Mouse (Mus musculus): ENCODE measurements around the gene Polr2i.
"Not testable (repeated sequence)": the region's sequence is repeated elsewhere in the genome, so short reads cannot be mapped to it uniquely, and the experiment has no call there.

The Polr2i gene

GRCm38 (mm10) chr7:30231669-30232454, at the start of gene Polr2i, which contains the start of gene Tbcb:
Gene Polr2i (plus strand): TSS chr7:30231948.
Gene Tbcb (minus strand): TSS chr7:30232272.
- no peaks in the 10 kb centered on the region for H3K27me3 ChIP-seq (ENCODE audit: control insufficient read depth, insufficient read depth, low read length, poor library complexity, severe bottlenecking)
- DNase-seq (ENCODE audit: low read depth, low spot score): peak; percentile 97
- H3K36me3 ChIP-seq (ENCODE audit: control insufficient read depth, insufficient read depth, low read length, poor library complexity, severe bottlenecking): no peaks in the 10 kb centered on the region

- H3K36me3 ChIP-seq (ENCODE audit: control insufficient read depth, insufficient read depth, low read length, poor library complexity, severe bottlenecking); H3K27me3 ChIP-seq (ENCODE audit: control insufficient read depth, insufficient read depth, low read length, poor library complexity, severe bottlenecking); DNase-seq (ENCODE audit: low read depth, low spot score): not testable (repeated sequence)
These were observed 48.6 kb upstream of the Polr2i start for GRCm38 (mm10) chr7:30183189-30183588.

GRCm38 (mm10) chr7:30183879-30184289, 47.9 kb upstream of the Polr2i start, which contains the start of gene Cox7a1:
Gene Cox7a1 (plus strand): TSS chr7:30184144.
- Histone ChIP-seq H3K27me3 (ENCODE audit: control insufficient read depth, insufficient read depth, low read length, poor library complexity, severe bottlenecking) (no peaks in the 10 kb centered on the region), H3K36me3 (ENCODE audit: control insufficient read depth, insufficient read depth, low read length, poor library complexity, severe bottlenecking) (no peaks in the 10 kb centered on the region; the same call in 1 of the 2 replicates)
- DNase-seq (ENCODE audit: low read depth, low spot score): peak; percentile 86

DNA sequence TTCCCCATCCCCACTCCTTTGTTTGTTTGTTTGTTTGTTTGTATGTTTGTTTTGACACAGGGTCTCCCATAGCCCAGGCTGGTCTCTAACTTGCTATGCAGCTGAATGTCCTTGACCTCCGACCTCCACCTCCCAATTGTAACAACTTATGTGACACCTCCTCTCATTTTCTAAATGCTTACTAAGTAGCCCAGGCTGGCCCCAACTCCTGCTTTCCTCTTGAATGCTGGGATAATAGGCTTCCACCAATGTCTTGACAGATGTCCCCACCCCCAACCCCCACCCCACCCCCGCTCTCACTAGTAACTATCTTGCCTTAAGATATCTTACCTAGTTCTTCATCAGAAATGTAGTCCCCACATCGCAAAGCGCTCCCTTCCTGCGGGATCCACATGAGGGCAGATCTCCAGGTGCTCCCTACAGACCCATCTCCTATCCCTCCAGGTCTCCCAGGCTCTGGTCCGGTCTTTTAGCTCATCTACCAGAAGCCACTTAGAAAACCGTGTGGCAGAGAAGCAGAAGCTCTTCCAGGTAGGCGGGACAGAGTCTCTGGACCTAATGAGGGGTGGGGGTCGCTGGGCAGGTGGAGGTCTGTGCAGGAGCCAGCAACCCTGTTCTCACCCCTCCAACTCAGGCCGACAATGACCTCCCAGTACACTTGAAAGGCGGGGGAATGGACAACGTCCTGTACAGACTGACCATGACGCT, 47.0 kb upstream of the Polr2i start:
- Histone ChIP-seq H3K27me3 (ENCODE audit: control insufficient read depth, insufficient read depth, low read length, poor library complexity, severe bottlenecking) (no peaks in the 10 kb centered on the region), H3K36me3 (ENCODE audit: control insufficient read depth, insufficient read depth, low read length, poor library complexity, severe bottlenecking) (no peaks in the 10 kb centered on the region; the same call in 1 of the 2 replicates)
- DNase-seq (ENCODE audit: low read depth, low spot score): no peak

GRCm38 (mm10) chr7:30188344-30189115, 43.2 kb upstream of the Polr2i start:
- Histone ChIP-seq H3K27me3 (ENCODE audit: control insufficient read depth, insufficient read depth, low read length, poor library complexity, severe bottlenecking) (no peaks in the 10 kb centered on the region), H3K36me3 (ENCODE audit: control insufficient read depth, insufficient read depth, low read length, poor library complexity, severe bottlenecking) (no peaks in the 10 kb centered on the region; the same call in 1 of the 2 replicates)
- DNase-seq (ENCODE audit: low read depth, low spot score): no peak

GRCm38 (mm10) chr7:30189116-30189491, 42.6 kb upstream of the Polr2i start:
- Histone ChIP-seq H3K36me3 (ENCODE audit: control insufficient read depth, insufficient read depth, low read length, poor library complexity, severe bottlenecking) (no peaks in the 10 kb centered on the region; the same call in 1 of the 2 replicates), H3K27me3 (ENCODE audit: control insufficient read depth, insufficient read depth, low read length, poor library complexity, severe bottlenecking) (no peaks in the 10 kb centered on the region)

GRCm38 (mm10) chr7:30192088-30192487, 39.7 kb upstream of the Polr2i start:
- Histone ChIP-seq H3K27me3 (ENCODE audit: control insufficient read depth, insufficient read depth, low read length, poor library complexity, severe bottlenecking) (no peaks in the 10 kb centered on the region), H3K36me3 (ENCODE audit: control insufficient read depth, insufficient read depth, low read length, poor library complexity, severe bottlenecking) (no peaks in the 10 kb centered on the region; the same call in 1 of the 2 replicates)
- no peak for DNase-seq (ENCODE audit: low read depth, low spot score)

More at GRCm38 (mm10) chr7:30189116-30189491, 42.6 kb upstream of the Polr2i start:
- no peak for DNase-seq (ENCODE audit: low read depth, low spot score)

DNA sequence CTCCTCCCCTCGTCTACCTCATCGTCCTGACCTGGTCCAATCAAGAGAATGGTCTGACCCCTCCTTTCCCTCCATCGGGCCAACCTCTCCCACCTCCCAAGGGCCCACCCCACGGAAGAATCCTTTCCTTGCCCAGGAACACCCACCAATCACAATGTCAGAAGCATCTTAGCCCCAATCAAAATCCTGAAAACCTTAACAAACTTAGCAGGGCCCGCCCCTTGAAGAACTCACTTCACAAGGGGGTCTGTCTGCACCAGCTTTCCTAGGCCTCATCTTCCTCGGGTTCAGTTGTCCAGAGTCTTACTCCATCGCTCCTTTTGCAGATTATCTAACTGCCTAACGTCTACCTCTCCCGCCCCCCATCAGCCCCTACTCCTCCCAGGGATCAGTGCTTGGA, 38.7 kb upstream of the Polr2i start:
- H3K27me3 ChIP-seq (ENCODE audit: control insufficient read depth, insufficient read depth, low read length, poor library complexity, severe bottlenecking): no peaks in the 10 kb centered on the region
- no peak for DNase-seq (ENCODE audit: low read depth, low spot score)
- no peaks in the 10 kb centered on the region; the same call in 1 of the 2 replicates for H3K36me3 ChIP-seq (ENCODE audit: control insufficient read depth, insufficient read depth, low read length, poor library complexity, severe bottlenecking)

GRCm38 (mm10) chr7:30193581-30194100, 38.1 kb upstream of the Polr2i start:
- peak; percentile 79 for DNase-seq (ENCODE audit: low read depth, low spot score)
- Histone ChIP-seq H3K36me3 (ENCODE audit: control insufficient read depth, insufficient read depth, low read length, poor library complexity, severe bottlenecking) (no peaks in the 10 kb centered on the region; the same call in 1 of the 2 replicates), H3K27me3 (ENCODE audit: control insufficient read depth, insufficient read depth, low read length, poor library complexity, severe bottlenecking) (no peaks in the 10 kb centered on the region)

DNA sequence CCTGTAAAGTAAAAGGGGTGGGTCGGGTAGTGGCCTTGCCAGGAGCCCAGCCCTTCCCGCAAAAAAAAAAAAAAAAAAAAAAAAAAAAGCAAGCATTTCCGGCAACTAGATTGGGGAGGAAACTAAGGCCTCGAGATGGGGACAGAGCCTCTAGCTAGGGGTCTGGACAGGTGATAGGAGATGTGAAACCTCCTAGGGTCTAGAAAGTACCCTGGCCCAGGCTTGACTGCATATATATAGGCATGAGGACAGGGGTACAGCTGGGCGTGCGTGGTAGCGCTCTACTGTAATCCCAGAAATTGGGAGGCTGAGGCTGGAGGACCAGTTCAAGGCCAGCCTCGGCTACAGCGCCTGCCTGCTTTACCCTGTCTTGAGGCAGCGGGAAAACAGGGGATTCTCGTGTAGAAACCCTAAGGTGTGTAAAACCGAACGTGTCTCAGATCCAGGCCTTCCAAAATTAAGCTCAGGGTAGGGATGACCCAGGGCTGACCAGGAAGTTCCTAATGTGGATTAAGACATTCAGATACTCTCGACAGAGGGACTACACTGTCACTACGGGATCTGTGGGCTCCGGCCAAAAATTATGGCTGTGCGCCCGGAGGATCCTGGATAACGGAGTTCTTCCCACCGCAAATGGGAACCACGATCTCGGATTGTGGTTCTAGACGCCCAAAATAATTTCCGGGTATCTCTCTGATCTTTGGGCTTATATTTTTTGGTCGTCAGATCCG, 37.5 kb upstream of the Polr2i start:
- DNase-seq (ENCODE audit: low read depth, low spot score): peak; percentile 48
- H3K36me3 ChIP-seq (ENCODE audit: control insufficient read depth, insufficient read depth, low read length, poor library complexity, severe bottlenecking): no peaks in the 10 kb centered on the region
- H3K27me3 ChIP-seq (ENCODE audit: control insufficient read depth, insufficient read depth, low read length, poor library complexity, severe bottlenecking): no peaks in the 10 kb centered on the region

DNA sequence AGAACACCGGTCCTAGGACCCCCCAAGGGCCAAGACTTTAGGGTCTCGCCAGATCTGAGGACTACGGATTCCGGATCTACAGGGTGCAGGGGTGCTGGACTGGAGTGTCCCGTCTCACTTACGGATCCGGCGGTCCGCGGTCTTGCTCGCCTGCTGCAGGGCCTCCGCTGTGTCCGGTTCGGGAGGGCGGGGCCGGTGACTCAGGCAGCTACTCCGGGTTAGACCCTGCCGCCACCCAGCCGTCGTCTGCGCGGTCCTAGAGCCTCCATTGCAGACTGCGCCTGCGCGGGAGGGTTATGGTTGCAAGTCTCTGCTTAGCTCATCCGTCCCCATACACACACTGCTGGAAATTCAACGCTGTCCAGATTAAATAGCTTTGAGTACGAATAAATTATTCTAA, 36.9 kb upstream of the Polr2i start:
- H3K36me3 ChIP-seq (ENCODE audit: control insufficient read depth, insufficient read depth, low read length, poor library complexity, severe bottlenecking): no peaks in the 10 kb centered on the region
- peak; percentile 96 for DNase-seq (ENCODE audit: low read depth, low spot score)
- no peaks in the 10 kb centered on the region for H3K27me3 ChIP-seq (ENCODE audit: control insufficient read depth, insufficient read depth, low read length, poor library complexity, severe bottlenecking)

GRCm38 (mm10) chr7:30195461-30195860, 36.3 kb upstream of the Polr2i start:
- Histone ChIP-seq H3K36me3 (ENCODE audit: control insufficient read depth, insufficient read depth, low read length, poor library complexity, severe bottlenecking) (no peaks in the 10 kb centered on the region), H3K27me3 (ENCODE audit: control insufficient read depth, insufficient read depth, low read length, poor library complexity, severe bottlenecking) (no peaks in the 10 kb centered on the region)
- DNase-seq (ENCODE audit: low read depth, low spot score): no peak

DNA sequence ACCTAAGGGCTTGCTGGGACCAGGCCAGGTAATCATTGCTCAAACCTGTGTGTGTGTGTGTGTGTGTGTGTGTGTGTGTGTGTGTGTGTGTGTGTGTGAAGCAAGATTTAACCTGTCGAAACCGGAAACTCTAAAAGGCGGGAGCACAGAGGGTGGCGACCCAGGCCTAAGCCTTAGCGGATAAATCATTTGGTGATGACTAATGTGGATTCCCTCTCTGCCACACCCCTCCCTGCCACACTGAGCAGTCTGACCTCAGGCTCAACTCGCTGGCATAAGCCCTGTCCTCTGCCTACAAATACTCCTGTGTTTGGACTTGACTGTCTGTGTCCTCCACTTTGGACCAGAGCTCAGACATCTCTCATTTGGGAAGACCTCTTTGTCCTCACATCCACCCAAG, 35.6 kb upstream of the Polr2i start:
- H3K27me3 ChIP-seq (ENCODE audit: control insufficient read depth, insufficient read depth, low read length, poor library complexity, severe bottlenecking): no peaks in the 10 kb centered on the region
- no peaks in the 10 kb centered on the region for H3K36me3 ChIP-seq (ENCODE audit: control insufficient read depth, insufficient read depth, low read length, poor library complexity, severe bottlenecking)
- no peak for DNase-seq (ENCODE audit: low read depth, low spot score)

- H3K36me3 ChIP-seq (ENCODE audit: control insufficient read depth, insufficient read depth, low read length, poor library complexity, severe bottlenecking): no peaks in the 10 kb centered on the region
- H3K27me3 ChIP-seq (ENCODE audit: control insufficient read depth, insufficient read depth, low read length, poor library complexity, severe bottlenecking): no peaks in the 10 kb centered on the region
- no peak for DNase-seq (ENCODE audit: low read depth, low spot score)
These were observed 34.1 kb upstream of the Polr2i start for GRCm38 (mm10) chr7:30197592-30198129.

Measured in splenic B cell, adult 2 months (primary cell).